Mouse (Mus musculus): ENCODE results near the gene Zbed4.
"Not testable (repeated sequence)": the region's sequence is repeated elsewhere in the genome, so short reads cannot be mapped to it uniquely, and the experiment has no call there.

DNA sequence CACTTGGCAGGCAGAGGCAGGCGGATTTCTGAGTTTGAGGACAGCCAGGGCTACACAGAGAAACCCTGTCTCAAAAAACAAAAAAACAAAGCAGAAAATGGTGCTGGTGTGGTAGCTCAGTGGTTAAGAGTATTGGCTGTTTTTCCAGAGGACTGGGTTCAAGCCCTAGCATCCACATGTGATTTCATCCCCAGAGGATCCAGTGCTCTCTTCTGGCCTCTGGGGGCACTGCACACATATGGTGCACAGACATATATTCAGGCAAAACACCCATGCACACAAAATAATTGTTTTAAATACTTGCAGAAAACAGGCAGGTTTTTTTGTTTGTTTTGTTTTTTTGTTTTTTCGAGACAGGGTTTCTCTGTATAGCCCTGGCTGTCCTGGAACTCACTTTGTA, 14.7 kb downstream of the Zbed4 start:
- TF ChIP-seq EP300 (IDR thresholded peaks at IDR 0.05; ENCODE audit: low read depth in 1 of 2, low read length in 2 of 2); GATA1 (IDR thresholded peaks at IDR 0.05; ENCODE audit: low read depth, low read length): not testable (repeated sequence)
- peak in 2 of 3 experiments; percentile 39 to 53; a peak in 5 of 6 replicates for TF ChIP-seq CTCF (IDR thresholded peaks at IDR 0.05 in 2 of 3, conservative IDR thresholded peaks at IDR 0.05 in 1 of 3; ENCODE audit: control insufficient read depth in 1 of 3, insufficient read depth in 1 of 3, low read depth in 2 of 3, low read length in 3 of 3, poor library complexity in 1 of 3, severe bottlenecking in 1 of 3)
